Mouse (Mus musculus) cerebellum, postnatal 10 days (tissue): Measurements from ENCODE around the gene Sclt1.

Source experiments
- DNase-seq, 2 experiments: peaks; one replicate each; pipeline ENCODE4 v3.0.0; 2021; ENCODE audit warnings: mixed read lengths in 2 of 2

Gene Sclt1

DNA sequence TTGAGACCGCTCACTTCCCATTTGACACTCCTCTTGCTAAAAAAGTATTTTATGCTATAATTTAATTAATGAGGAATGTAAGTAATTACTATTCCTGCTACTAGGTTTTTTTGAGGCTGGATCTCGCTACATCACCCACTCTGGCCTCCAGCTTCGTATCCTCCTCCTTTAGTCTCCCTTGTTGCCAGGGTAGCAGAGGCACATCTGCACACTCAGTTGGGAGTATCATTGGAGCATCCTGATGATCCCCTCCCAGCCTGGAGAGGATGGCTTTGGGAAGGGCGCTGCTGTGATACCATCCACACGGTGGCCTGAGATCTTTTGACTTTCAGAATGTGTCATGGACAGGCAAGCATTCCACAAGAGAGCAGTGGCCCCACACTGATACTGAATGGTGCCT, 156.8 kb downstream of the Sclt1 start:
- no peak for DNase-seq

DNA sequence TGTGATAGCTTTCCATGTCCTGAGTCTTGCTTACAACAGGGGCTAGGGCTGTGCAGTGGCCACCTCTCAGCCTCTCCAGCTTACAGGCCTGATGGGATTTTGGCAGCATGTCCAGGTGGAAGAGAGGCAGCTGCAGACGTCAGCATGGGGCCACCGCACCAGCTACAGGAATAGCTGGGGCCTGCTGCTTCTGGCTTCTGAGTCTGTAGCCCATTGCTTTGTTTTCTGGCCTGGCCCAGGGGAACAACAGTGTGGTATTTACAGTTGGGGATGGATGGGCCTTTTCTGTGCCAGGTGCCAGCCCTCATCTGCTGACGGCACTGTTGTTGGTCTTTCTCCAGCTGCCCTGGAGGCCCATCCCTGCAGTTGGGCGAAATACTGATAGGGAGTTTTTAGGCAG, 158.7 kb downstream of the Sclt1 start:
- peak; percentile 66 to 80 for DNase-seq

DNA sequence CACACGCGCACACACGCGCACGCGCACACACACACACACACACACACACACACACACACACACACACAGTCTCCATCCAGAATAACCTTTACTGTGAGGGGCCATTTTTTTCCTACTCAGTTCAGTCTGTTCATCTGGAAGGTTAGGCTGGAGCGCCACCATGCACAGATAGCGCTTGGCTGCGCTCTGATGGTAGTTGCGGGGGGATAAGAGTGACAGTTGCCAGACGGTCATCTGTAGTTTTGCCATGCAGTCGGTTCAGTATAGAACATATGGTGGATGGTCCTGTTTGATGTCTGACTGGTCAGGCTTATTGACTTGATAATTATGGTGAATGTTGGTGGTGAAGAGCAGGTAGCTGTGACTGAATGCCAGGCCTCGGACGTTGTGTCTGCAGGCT, 159.2 kb downstream of the Sclt1 start:
- DNase-seq: peak; percentile 58 to 61

DNA sequence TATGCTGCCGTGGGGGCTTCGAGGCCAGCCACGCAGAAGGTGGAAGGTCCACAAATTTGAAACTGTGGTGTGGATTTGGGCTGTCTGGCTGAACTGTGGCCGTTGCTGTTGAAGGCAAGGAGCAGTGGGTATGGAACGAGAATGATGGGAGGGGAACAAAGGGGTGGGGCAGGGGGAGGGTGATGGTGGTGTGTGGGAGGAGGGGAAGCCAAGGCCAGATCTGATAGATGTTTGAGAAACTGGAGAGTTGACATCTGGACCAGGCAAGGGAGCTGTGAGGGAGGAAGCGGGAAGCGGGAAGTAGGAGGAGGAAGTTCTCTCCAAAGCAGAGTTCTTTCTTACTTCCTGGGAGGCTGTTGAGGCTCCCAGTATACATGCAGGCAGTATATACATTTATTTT, 160.1 kb downstream of the Sclt1 start:
- peak in 1 of 2 experiments; percentile 3 for DNase-seq

DNA sequence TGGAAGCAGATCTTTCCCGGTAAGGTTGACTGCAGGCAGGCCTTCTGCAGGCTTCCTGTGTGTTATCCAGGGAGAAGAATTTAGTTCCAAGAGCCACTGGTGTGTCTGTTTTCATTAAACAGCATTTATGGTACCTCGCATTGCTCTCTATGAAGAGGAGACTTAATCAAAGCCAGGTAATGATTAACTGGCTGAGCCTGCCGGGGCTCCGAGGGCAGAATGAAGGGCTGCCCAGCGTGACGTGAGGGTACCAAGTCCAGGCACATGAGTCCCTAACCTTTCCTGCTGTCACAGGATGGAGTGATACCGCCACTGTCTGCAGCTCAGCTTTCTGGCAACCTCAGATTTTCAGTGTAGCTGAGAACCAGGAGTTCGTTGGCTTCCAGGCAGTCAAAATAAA, 160.9 kb downstream of the Sclt1 start:
- DNase-seq: peak in 1 of 2 experiments; percentile 5

DNA sequence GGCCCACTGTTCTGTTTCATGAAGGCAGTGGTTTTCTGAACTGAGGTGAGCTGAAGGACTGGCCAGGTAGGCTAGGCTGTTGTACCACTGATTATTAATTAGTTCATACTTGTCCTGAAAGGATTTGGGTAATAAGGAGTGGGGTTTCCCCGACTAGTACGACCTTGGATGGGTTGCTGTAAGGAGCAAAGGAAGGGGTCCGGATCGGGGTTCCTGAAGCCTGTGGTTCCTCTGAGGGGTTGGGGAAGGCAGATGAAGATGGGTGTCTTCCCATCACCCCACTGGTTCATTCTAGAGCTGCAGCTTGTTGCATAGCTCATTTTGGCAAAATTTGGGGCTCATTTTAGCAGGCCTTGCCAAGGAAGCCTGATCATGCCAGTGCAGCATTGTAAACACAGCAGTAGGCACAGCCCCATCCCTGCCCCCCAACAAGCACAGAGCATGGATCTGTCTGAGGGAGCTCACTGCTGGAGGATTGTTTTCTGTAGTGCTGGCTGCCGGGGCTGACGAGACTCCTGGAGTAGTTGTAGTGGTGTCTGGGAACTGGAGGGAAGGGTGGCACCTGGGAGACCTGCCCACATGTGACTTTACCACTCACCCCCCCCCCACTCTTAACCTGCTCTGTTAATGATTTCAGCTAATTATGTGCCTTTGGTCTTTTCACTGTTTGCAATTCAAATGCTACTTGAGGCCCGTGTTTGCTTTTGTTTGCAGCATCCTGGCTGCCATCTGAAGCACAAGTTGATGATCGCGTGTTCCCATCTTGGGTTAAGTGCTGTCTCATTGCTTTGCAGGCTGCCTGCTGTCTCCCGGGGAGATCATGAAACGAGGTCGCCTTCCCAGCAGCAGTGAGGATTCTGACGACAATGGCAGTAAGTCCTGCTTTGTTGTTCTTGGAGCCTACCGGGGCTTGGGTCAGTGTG, 161.7 kb downstream of the Sclt1 start:
- peak in 1 of 2 experiments; percentile 6 for DNase-seq

DNA sequence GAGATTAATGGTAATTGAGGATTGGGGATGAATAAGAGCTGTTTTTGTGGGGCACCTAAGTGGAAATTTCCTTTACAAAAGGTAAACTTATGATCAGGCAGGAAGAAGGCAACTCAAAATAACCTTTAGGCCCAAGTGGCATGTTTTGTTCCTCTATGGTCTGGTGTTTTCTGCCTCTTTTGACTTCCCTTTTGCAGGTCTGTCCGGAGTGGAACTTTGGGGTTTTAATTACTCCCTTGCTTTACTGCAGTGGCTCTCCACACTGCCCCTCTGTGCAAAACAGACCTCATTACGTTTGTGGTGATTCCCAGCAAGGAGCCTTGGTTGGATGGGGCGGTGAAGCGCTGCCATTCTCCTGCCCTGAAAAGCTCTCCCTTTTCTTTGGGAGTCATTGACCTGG, 162.4 kb downstream of the Sclt1 start:
- no peak for DNase-seq

DNA sequence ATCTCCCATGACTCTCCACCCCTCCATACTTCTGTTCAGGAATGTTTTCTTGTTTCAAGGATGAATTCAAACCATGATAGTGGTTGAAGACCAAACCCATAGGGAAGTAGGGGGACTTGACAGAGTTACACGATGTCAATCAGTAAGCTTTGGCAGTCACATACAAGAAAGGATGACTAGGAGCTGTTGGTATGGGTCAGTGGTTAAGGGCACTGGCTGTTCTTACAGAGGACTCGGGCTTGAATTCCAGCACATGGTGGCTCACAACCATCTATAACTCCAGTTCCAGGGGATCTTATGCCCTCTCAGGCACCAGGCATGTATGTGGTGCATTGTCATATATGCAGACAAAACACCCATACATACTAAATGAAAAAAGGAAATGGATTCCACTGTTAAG, 165.1 kb downstream of the Sclt1 start:
- no peak for DNase-seq
